Mouse (Mus musculus) CH12.LX (cell line): ENCODE data around the gene Armcx4. TPM values are rescaled to one million over a fixed set of nuclear protein-coding genes. Genes with fewer than 3 reads are reported as not detected.

Experiments
- DNase-seq: peaks from one replicate; pipeline ENCODE4 v3.0.0-alpha.2; 2013; ENCODE audit errors: extremely low read depth
- H3K27ac ChIP-seq: 2 replicates; pipeline ENCODE4 v1.5.1; 2012; ENCODE audit warnings: low read depth, mild to moderate bottlenecking, control low read depth, moderate library complexity; ENCODE audit not compliant: insufficient read depth
- H3K27me3 ChIP-seq: replicated peaks from 2 replicates; pipeline ENCODE3; 2012; ENCODE audit warnings: inconsistent platforms
- H3K36me3 ChIP-seq, 2 experiments: replicated peaks in 1 of 2; 2 replicates each; pipeline versions ENCODE3 to v1.6.1; 2012; ENCODE audit warnings: inconsistent platforms in 1 of 2, low read length in 1 of 2, mild to moderate bottlenecking in 1 of 2, mixed read lengths in 1 of 2, moderate library complexity in 1 of 2; ENCODE audit not compliant: control insufficient read depth in 1 of 2, insufficient read depth in 1 of 2
- H3K4me1 ChIP-seq, 2 experiments: 2 replicates each; pipeline ENCODE4 v1.6.1; 2012; ENCODE audit warnings: inconsistent platforms in 1 of 2, moderate library complexity in 1 of 2; ENCODE audit not compliant: insufficient read depth in 2 of 2, control insufficient read depth in 1 of 2
- H3K4me2 ChIP-seq: 2 replicates; pipeline ENCODE4 v1.6.1; 2012; ENCODE audit warnings: low read depth, mild to moderate bottlenecking, control low read depth; ENCODE audit not compliant: poor library complexity, insufficient read depth, severe bottlenecking
- H3K4me3 ChIP-seq, 3 experiments: fragments of 150-350 bp in 1 of 3; sonication (generic) in 1 of 3; replicated peaks in 1 of 3; 2 replicates each; pipeline versions ENCODE3 to v1.5.1; 2011 to 2012; ENCODE audit warnings: low read depth in 2 of 3, low read length in 2 of 3, mild to moderate bottlenecking in 2 of 3, moderate library complexity in 2 of 3, control low read depth in 1 of 3, improper control_type of control experiment in 1 of 3, inconsistent platforms in 1 of 3, mixed read lengths in 1 of 3; ENCODE audit not compliant: poor library complexity in 1 of 3
- H3K79me2 ChIP-seq: replicated peaks from 2 replicates; pipeline ENCODE4 v1.6.1; 2012; ENCODE audit warnings: mild to moderate bottlenecking, moderate library complexity; ENCODE audit not compliant: control insufficient read depth, poor library complexity, insufficient read depth, severe bottlenecking; ENCODE audit errors: extremely low read depth
- H3K9ac ChIP-seq: 2 replicates; pipeline ENCODE4 v1.6.1; 2012; ENCODE audit warnings: low read depth, mild to moderate bottlenecking, control low read depth, moderate library complexity; ENCODE audit not compliant: insufficient read depth
- H3K9me3 ChIP-seq: replicated peaks from 2 replicates; pipeline ENCODE3; 2012; ENCODE audit warnings: low read length, inconsistent platforms, mixed read lengths
- MAFK ChIP-seq: IDR thresholded peaks from 2 replicates; pipeline ENCODE4 v1.6.1; 2011; ENCODE audit warnings: low read length, improper control_type of control experiment; ENCODE audit not compliant: insufficient replicate concordance
- MYC ChIP-seq: IDR thresholded peaks from 2 replicates; pipeline ENCODE4 v1.6.1; 2011; ENCODE audit warnings: low read depth, mild to moderate bottlenecking, improper control_type of control experiment, low read length
- dilution Hi-C: fragments of 300-500 bp; cut with MboI; formaldehyde crosslinking; loops from 2 replicates; pipeline ENCODE4 v1.14.3; 2020; ENCODE audit warnings: low sequenced_read_pairs; ENCODE audit not compliant: extremely low pct_unique_long_range_greater_than_20kb, extremely low pct_ligation_motif_present
- in situ Hi-C: fragments of 300-500 bp; cut with MboI; formaldehyde crosslinking; loops from 3 replicates; pipeline ENCODE4 v1.14.3; 2019; ENCODE audit warnings: low sequenced_read_pairs, low pct_ligation_motif_present, low pct_unique_long_range_greater_than_20kb, mixed read lengths
- polyA plus RNA-seq: library from polyadenylated mRNA; unstranded; fragments of >175 nt; gene quantifications from 2 replicates; pipeline ENCODE4 v1.2.1, GENCODE M21; 2012; ENCODE audit warnings: low read depth; ENCODE audit not compliant: insufficient read length
- total RNA-seq, 2 experiments: library from RNA; depleted of rRNA; stranded (reverse); fragments of 300-350 nt in 1 of 2; fragments of >200 nt in 1 of 2; gene quantifications; 2 replicates each; pipeline ENCODE4 v1.2.3; 2012 to 2014

Armcx4 gene
- total and polyA plus RNA-seq, 3 experiments: 0.03 to 3.4 (median 0.19) TPM

- dilution Hi-C loops: no loop called here
- Histone ChIP-seq H3K79me2 (no peaks in the 10 kb centered on the region), H3K36me3 (no peaks in the 10 kb centered on the region), H3K27me3 (no peaks in the 10 kb centered on the region), H3K4me3 (no peak overlapping the region), H3K27ac (no peak overlapping the region), H3K4me1 (peaks cover 0 to 8% of the 10 kb centered on the region in 2 experiments; a peak in 2 of 4 replicates), H3K9ac (no peak overlapping the region), H3K4me2 (no peak overlapping the region), H3K9me3 (no peaks in the 10 kb centered on the region)
- in situ Hi-C loops: no loop called here
- TF ChIP-seq MAFK: no peak
- TF ChIP-seq MYC: no peak
- no peak for DNase-seq
Observed at GRCm38 (mm10) chrX:134741862-134742261, 55.5 kb downstream of the Armcx4 start.

Other genes with a start within 250 kb of the Armcx4 start
- gene Taf7l, start 210.0 kb upstream of the Armcx4 start, total RNA-seq (2012; rRNA removed): not detected in 2 replicates
- gene Taf7l, start 210.0 kb upstream of the Armcx4 start, total RNA-seq (2014; rRNA removed): not detected in 2 replicates
- gene Taf7l, start 210.0 kb upstream of the Armcx4 start, polyA plus RNA-seq: not detected in 2 replicates
- 48.2 and 74.8 TPM in 2 replicates for gene Timm8a1, start 144.7 kb upstream of the Armcx4 start, total RNA-seq (2012; rRNA removed)
- 216 and 251 TPM in 2 replicates for gene Timm8a1, start 144.7 kb upstream of the Armcx4 start, total RNA-seq (2014; rRNA removed)
- 145 and 152 TPM in 2 replicates for gene Timm8a1, start 144.7 kb upstream of the Armcx4 start, polyA plus RNA-seq
- gene Btk, start 102.9 kb upstream of the Armcx4 start, total RNA-seq (2012; rRNA removed): 16.2 and 23.2 TPM in 2 replicates
- 32.9 and 38.1 TPM in 2 replicates for gene Btk, start 102.9 kb upstream of the Armcx4 start, total RNA-seq (2014; rRNA removed)
- 53.4 and 69.0 TPM in 2 replicates for gene Btk, start 102.9 kb upstream of the Armcx4 start, polyA plus RNA-seq
- gene Rpl36a, start 100.9 kb upstream of the Armcx4 start, total RNA-seq (2012; rRNA removed): 2,800 and 2,905 TPM in 2 replicates
- 2,352 and 2,700 TPM in 2 replicates for gene Rpl36a, start 100.9 kb upstream of the Armcx4 start, total RNA-seq (2014; rRNA removed)
- gene Rpl36a, start 100.9 kb upstream of the Armcx4 start, polyA plus RNA-seq: 869 and 1,197 TPM in 2 replicates
- gene Gla, start 85.4 kb upstream of the Armcx4 start, total RNA-seq (2012; rRNA removed): 6.1 and 6.2 TPM in 2 replicates
- 9.1 and 10.3 TPM in 2 replicates for gene Gla, start 85.4 kb upstream of the Armcx4 start, total RNA-seq (2014; rRNA removed)
- gene Gla, start 85.4 kb upstream of the Armcx4 start, polyA plus RNA-seq: 8.6 and 13.3 TPM in 2 replicates
- gene Hnrnph2, start 85.3 kb upstream of the Armcx4 start, total RNA-seq (2012; rRNA removed): 38.2 and 48.9 TPM in 2 replicates
- gene Hnrnph2, start 85.3 kb upstream of the Armcx4 start, total RNA-seq (2014; rRNA removed): 57.3 and 63.8 TPM in 2 replicates
- 70.0 and 82.0 TPM in 2 replicates for gene Hnrnph2, start 85.3 kb upstream of the Armcx4 start, polyA plus RNA-seq
- gene Armcx1, start 31.4 kb downstream of the Armcx4 start, total RNA-seq (2012; rRNA removed): 0.08 and 0.13 TPM in 2 replicates
- gene Armcx1, start 31.4 kb downstream of the Armcx4 start, total RNA-seq (2014; rRNA removed): not detected in 2 replicates
- gene Armcx1, start 31.4 kb downstream of the Armcx4 start, polyA plus RNA-seq: not detected in 2 replicates
- gene Armcx6, start 64.9 kb downstream of the Armcx4 start, total RNA-seq (2012; rRNA removed): 0.67 and 1.2 TPM in 2 replicates
- gene Armcx6, start 64.9 kb downstream of the Armcx4 start, total RNA-seq (2014; rRNA removed): 1.3 and 1.7 TPM in 2 replicates
- gene Armcx6, start 64.9 kb downstream of the Armcx4 start, polyA plus RNA-seq: 1.7 and 2.2 TPM in 2 replicates
- 8.6 and 11.6 TPM in 2 replicates for gene Armcx3, start 70.1 kb downstream of the Armcx4 start, total RNA-seq (2012; rRNA removed)
- 0.23 and 0.49 TPM in 2 replicates for gene Armcx3, start 70.1 kb downstream of the Armcx4 start, total RNA-seq (2014; rRNA removed)
- gene Armcx3, start 70.1 kb downstream of the Armcx4 start, polyA plus RNA-seq: 1.1 and 1.2 TPM in 2 replicates
- 12.6 and 15.3 TPM in 2 replicates for gene Armcx2, start 122.7 kb downstream of the Armcx4 start, total RNA-seq (2012; rRNA removed)
- gene Armcx2, start 122.7 kb downstream of the Armcx4 start, total RNA-seq (2014; rRNA removed): 18.8 and 20.5 TPM in 2 replicates
- gene Armcx2, start 122.7 kb downstream of the Armcx4 start, polyA plus RNA-seq: 17.3 and 19.6 TPM in 2 replicates